ENCODE assay signal across 18 mouse cellular contexts in genomic region chrX:71661794-71662193, GRCm38 (mm10). TPM values are rescaled to one million over a fixed set of nuclear protein-coding genes. Genes with fewer than 3 reads are reported as not detected.
A peak's percentile ranks its signal among the peaks of the same experiment; 100 is the strongest.
DNase-seq lines count a peak whose midpoint lies in the region; ATAC-seq and TF ChIP-seq lines count a peak whose summit lies in the region.
"Had no signal": no experiment of that assay in that cellular context is flagged by ENCODE, and none has a peak within 500 bp of the region (broad histone marks: within the 10 kb centered on the region; RNA-seq: fewer than 3 reads in every experiment).

No protein-coding gene starts in this region.

- no peaks in the 10 kb centered on the region for H3K4me1 ChIP-seq in embryonic facial prominence, embryonic 13.5 days
- H3K4me1 ChIP-seq in hindbrain, embryonic 12.5 days = no peaks in the 10 kb centered on the region
- no peaks in the 10 kb centered on the region for H3K4me1 ChIP-seq in midbrain, embryonic 11.5 days (ENCODE audit: control insufficient read depth, insufficient read depth, low read length)

- peaks cover 96% of the 10 kb centered on the region for H3K27me3 ChIP-seq in embryonic facial prominence, embryonic 13.5 days
- H3K27me3 ChIP-seq in hindbrain, embryonic 12.5 days = peaks cover 80% of the 10 kb centered on the region
- H3K27me3 ChIP-seq in midbrain, embryonic 11.5 days (ENCODE audit: control insufficient read depth, insufficient read depth, low read length) = peaks cover 38% of the 10 kb centered on the region

- TF ChIP-seq POLR2A in brain, embryonic 14.5 days (IDR thresholded peaks at IDR 0.05; ENCODE audit: borderline replicate concordance, extremely low read depth, insufficient read depth, insufficient read length, poor library complexity, severe bottlenecking) = no peak

- H3K9ac ChIP-seq in embryonic facial prominence, embryonic 13.5 days = no peak overlapping the region
- H3K9ac ChIP-seq in hindbrain, embryonic 12.5 days = no peak overlapping the region
- no peak overlapping the region for H3K9ac ChIP-seq in midbrain, embryonic 11.5 days (ENCODE audit: low read length)
- H3K9ac ChIP-seq: lung, embryonic 14.5 days had no signal

- peaks cover 6% of the 10 kb centered on the region for H3K9me3 ChIP-seq in embryonic facial prominence, embryonic 13.5 days
- H3K9me3 ChIP-seq in hindbrain, embryonic 12.5 days (replicated peaks) = peaks cover 9% of the 10 kb centered on the region
- H3K9me3 ChIP-seq in midbrain, embryonic 11.5 days (ENCODE audit: control insufficient read depth, low read length) = peaks cover 5% of the 10 kb centered on the region; the same call in 1 of the 2 replicates

- ATAC-seq in embryonic facial prominence, embryonic 13.5 days (ENCODE audit: insufficient number of reproducible peaks, insufficient read depth, low FRiP score, low TSS enrichment, low read depth) = no peak
- no peak for ATAC-seq in hindbrain, embryonic 12.5 days (ENCODE audit: low FRiP score)
- no peak for ATAC-seq in midbrain, embryonic 11.5 days (ENCODE audit: low FRiP score)
- ATAC-seq: CD4-positive, CD25-positive, alpha-beta regulatory T cell, adult 4 months had no signal

- H3K4me2 ChIP-seq in embryonic facial prominence, embryonic 13.5 days = peak overlapping the region; percentile 28
- H3K4me2 ChIP-seq in hindbrain, embryonic 12.5 days (replicated peaks) = peak overlapping the region; percentile 31
- no peak overlapping the region; the same call in 1 of the 2 replicates for H3K4me2 ChIP-seq in midbrain, embryonic 11.5 days
- H3K4me2 ChIP-seq: lung, embryonic 14.5 days had no signal

- no peak overlapping the region for H3K27ac ChIP-seq in embryonic facial prominence, embryonic 13.5 days
- H3K27ac ChIP-seq in hindbrain, embryonic 12.5 days = no peak overlapping the region
- no peak overlapping the region for H3K27ac ChIP-seq in midbrain, embryonic 11.5 days (ENCODE audit: low read depth, low read length)

- WGBS in embryonic facial prominence, embryonic 13.5 days = 28% methylated on average over 14 of the region's 14 CpGs
- WGBS in hindbrain, embryonic 12.5 days = 28% methylated on average over 14 of the region's 14 CpGs
- WGBS in midbrain, embryonic 11.5 days = 22% methylated on average over 14 of the region's 14 CpGs

- peak overlapping the region; percentile 13; the same call in 1 of the 2 replicates for H3K4me3 ChIP-seq in embryonic facial prominence, embryonic 13.5 days
- peak overlapping the region; percentile 18; the same call in 1 of the 2 replicates for H3K4me3 ChIP-seq in hindbrain, embryonic 12.5 days
- H3K4me3 ChIP-seq in midbrain, embryonic 11.5 days (ENCODE audit: low read depth, low read length) = no peak overlapping the region

- no peaks in the 10 kb centered on the region for H3K36me3 ChIP-seq in embryonic facial prominence, embryonic 13.5 days
- no peaks in the 10 kb centered on the region for H3K36me3 ChIP-seq in hindbrain, embryonic 12.5 days
- no peaks in the 10 kb centered on the region for H3K36me3 ChIP-seq in midbrain, embryonic 11.5 days (ENCODE audit: control insufficient read depth, insufficient read depth, low read length)

- TF ChIP-seq CTCF in brain, embryonic 14.5 days (IDR thresholded peaks at IDR 0.05; ENCODE audit: borderline replicate concordance, extremely low read depth, insufficient read depth, insufficient read length) = no peak

- peak; percentile 43 for DNase-seq in brain, embryonic 14.5 days (ENCODE audit: low read depth)
- DNase-seq in midbrain, embryonic 11.5 days (ENCODE audit: low spot score, missing footprints) = peak; percentile 84
- DNase-seq in left cerebral cortex, adult 8-10 months (ENCODE audit: low spot score in 2 of 2) = no peak
- no peak for DNase-seq in ovary, postnatal 10 days (ENCODE audit: low spot score)
- DNase-seq in layer of hippocampus, postnatal 14 days (ENCODE audit: low spot score in 2 of 2) = no peak
- DNase-seq in heart, adult 9 months (ENCODE audit: low spot score in 2 of 2) = no peak
- DNase-seq: adrenal gland, postnatal 36 days; heart, adult 11 months; heart, postnatal 10 days; kidney, adult 18-20 months; kidney, postnatal 36 days; layer of hippocampus, postnatal 36 days; liver; lung, embryonic 14.5 days; thymus, postnatal 36 days had no signal

RNA-seq across cellular contexts. Expression of gene Gpr50, which starts 1.7 kb away (rescaled TPM):
- 3.8 and 5.5 TPM in 2 replicates for polyA plus RNA-seq in brain, embryonic 14.5 days (2012; rRNA removed)
- 1.6 and 1.9 TPM in 2 replicates for polyA plus RNA-seq in embryonic facial prominence, embryonic 13.5 days (2015; fragmentation: Nextera tagmentation; extraction: Ambion mirVana)
- polyA plus RNA-seq in hindbrain, embryonic 12.5 days (2016; fragmentation: Nextera tagmentation; extraction: Ambion mirVana) = 1.3 and 1.8 TPM in 2 replicates
- polyA plus RNA-seq in midbrain, embryonic 11.5 days (2014; fragmentation: Nextera tagmentation; extraction: Ambion mirVana) = 3.1 and 3.4 TPM in 2 replicates
- total RNA-seq in left cerebral cortex, adult 8-10 months (2022) = 1 to 10 TPM in 1 of 4 experiments, under 1 TPM in 2, not detected in 1; 0.78 to 1.4 (median 0.87) TPM
- under 1 TPM in 1 of 2 experiments, not detected in 1; 0.32 TPM for total RNA-seq in layer of hippocampus, postnatal 14 days (2021)
- total RNA-seq: adrenal gland, postnatal 36 days; heart, postnatal 10 days; layer of hippocampus, postnatal 36 days had no signal
- polyA plus RNA-seq: CD4-positive, CD25-positive, alpha-beta regulatory T cell, adult 4 months had no signal

Comparison
In these comparisons a context has a peak if more than half of its experiments do, and no peak if none do; other contexts are left out.
1. DNase-seq: peak in brain, embryonic 14.5 days (single experiment) and midbrain, embryonic 11.5 days (single experiment); none in left cerebral cortex, adult 8-10 months (0 of 2), ovary, postnatal 10 days (single experiment), layer of hippocampus, postnatal 14 days (0 of 2) and heart, adult 9 months (0 of 2).